ENCODE assay signal across 8 mouse cellular contexts in the genomic region with DNA sequence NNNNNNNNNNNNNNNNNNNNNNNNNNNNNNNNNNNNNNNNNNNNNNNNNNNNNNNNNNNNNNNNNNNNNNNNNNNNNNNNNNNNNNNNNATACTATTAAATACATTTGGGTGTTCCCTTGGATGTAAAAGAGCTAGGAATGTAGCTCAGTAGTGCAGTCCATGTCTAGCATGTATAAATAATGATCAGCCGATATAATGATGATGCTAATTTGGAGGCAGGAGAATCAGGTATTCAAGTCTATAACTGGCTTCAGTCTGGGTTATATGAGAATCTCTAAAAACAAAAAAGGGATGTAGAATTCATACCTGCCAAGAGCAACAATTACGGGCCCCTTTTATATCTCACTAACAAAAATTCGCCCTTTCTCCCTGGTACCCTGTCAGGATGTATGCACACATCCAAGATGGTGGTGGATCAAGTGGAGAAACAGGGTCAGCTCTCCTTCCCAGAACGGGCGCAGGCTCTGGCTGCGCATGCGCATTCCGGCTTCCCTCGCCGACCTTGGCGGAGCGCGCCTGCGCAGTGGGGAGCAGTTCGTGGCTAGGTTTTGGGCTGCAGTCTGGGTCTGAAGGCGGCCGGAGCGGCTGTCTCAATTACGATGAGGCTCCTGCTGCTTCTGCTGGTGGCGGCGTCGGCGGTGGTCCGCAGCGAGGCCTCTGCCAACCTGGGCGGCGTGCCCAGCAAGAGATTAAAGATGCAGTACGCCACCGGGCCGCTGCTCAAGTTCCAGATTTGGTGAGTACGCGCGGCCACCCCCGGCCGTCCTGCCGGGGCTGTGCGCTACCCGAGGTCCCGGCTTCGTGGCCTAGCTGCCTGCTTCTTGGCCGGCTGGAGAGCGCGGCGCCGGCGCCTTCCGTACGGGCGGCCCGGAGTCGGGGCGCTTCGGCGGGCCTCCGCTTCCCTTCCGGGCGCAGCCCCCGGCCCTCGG. TPM values are rescaled to one million over a fixed set of nuclear protein-coding genes. Genes with fewer than 3 reads are reported as not detected.
A peak's percentile ranks its signal among the peaks of the same experiment; 100 is the strongest.
DNase-seq lines count a peak whose midpoint lies in the region; ATAC-seq lines count a peak whose summit lies in the region.

A gene (plus strand): TSS at position 500 of the 930 bp plus-strand sequence.

- peak; percentile 73 for ATAC-seq in inflammation-experienced regulatory T-cells, adult 6 months
- peak; percentile 92 for ATAC-seq in megakaryocyte-erythroid progenitor cell, adult 5-6 weeks (replicated peaks; ENCODE audit: low FRiP score, low TSS enrichment, poor library complexity, severe bottlenecking)

- peak; percentile 97 for DNase-seq in adipocyte (ENCODE audit: low spot score)
- peak; percentile 98 for DNase-seq in embryo, embryonic 10 days (ENCODE audit: low spot score)
- peak; percentile 96 for DNase-seq in gastrocnemius, postnatal 14 days
- DNase-seq in left cerebral cortex, postnatal 10 days (ENCODE audit: extremely low spot score in 1 of 2, low spot score in 2 of 2) = peak; percentile 96 to 97
- DNase-seq in right cerebral cortex, postnatal 25 days = peak; percentile 98
- peak; percentile 97 for DNase-seq in urinary bladder, postnatal 4 days (ENCODE audit: low spot score in 2 of 2)

- intact Hi-C loops in gastrocnemius, postnatal 14 days (cut with DNase I; ENCODE audit: low total_unique reads) = no loop called here
- intact Hi-C loops in left cerebral cortex, postnatal 10 days (cut with DNase I) = no loop called here

RNA-seq across cellular contexts. Expression of the gene that starts here (rescaled TPM):
- 10 to 100 TPM; 89.6 to 93.1 TPM for total RNA-seq in gastrocnemius, postnatal 14 days (2021)
- polyA plus RNA-seq in inflammation-experienced regulatory T-cells, adult 6 months (2017; shearing (Covaris generic)) = 10 to 100 TPM; 30.3 to 45.6 (median 39.6) TPM
- total RNA-seq in left cerebral cortex, postnatal 10 days (2021) = 100 to 1,000 TPM; 180 to 191 TPM
- total RNA-seq in megakaryocyte-erythroid progenitor cell, adult 5-6 weeks (2014; fragmentation: Nextera tagmentation) = 82.6 and 95.9 TPM in 2 replicates
- total RNA-seq in megakaryocyte-erythroid progenitor cell, adult 5-6 weeks (2017) = 183 and 186 TPM in 2 replicates

Comparison
In these comparisons a context has a peak if more than half of its experiments do, and no peak if none do; other contexts are left out.
1. Peak in every context shown above with its lines: DNase-seq and ATAC-seq.